18 mouse cellular contexts compared by ENCODE assay signal in genomic region chr7:74329004-74329403, GRCm38 (mm10).
A peak's percentile ranks its signal among the peaks of the same experiment; 100 is the strongest.
DNase-seq lines count a peak whose midpoint lies in the region; ATAC-seq lines count a peak whose summit lies in the region.
"Had no signal": no experiment of that assay in that cellular context is flagged by ENCODE, and none has a peak within 500 bp of the region (broad histone marks: within the 10 kb centered on the region; RNA-seq: fewer than 3 reads in every experiment).

No protein-coding gene starts in this region.

- intact Hi-C loops in heart, postnatal 14 days (cut with DNase I): no loop called here

- no peak overlapping the region for H3K4me3 ChIP-seq in limb, embryonic 10.5 days
- H3K4me3 ChIP-seq: embryonic facial prominence, embryonic 12.5 days; forebrain, embryonic 15.5 days; heart, embryonic 12.5 days; hindbrain, embryonic 12.5 days had no signal

- no peaks in the 10 kb centered on the region for H3K9me3 ChIP-seq in limb, embryonic 10.5 days (replicated peaks)
- H3K9me3 ChIP-seq: embryonic facial prominence, embryonic 12.5 days; forebrain, embryonic 15.5 days; heart, embryonic 12.5 days; hindbrain, embryonic 12.5 days had no signal

- no peaks in the 10 kb centered on the region for H3K36me3 ChIP-seq in limb, embryonic 10.5 days
- H3K36me3 ChIP-seq: embryonic facial prominence, embryonic 12.5 days; forebrain, embryonic 15.5 days; hindbrain, embryonic 12.5 days had no signal

- H3K27ac ChIP-seq in limb, embryonic 10.5 days: no peak overlapping the region
- H3K27ac ChIP-seq: embryonic facial prominence, embryonic 12.5 days; forebrain, embryonic 15.5 days; hindbrain, embryonic 12.5 days had no signal

- H3K4me1 ChIP-seq in limb, embryonic 10.5 days: peaks cover 25% of the 10 kb centered on the region

- DNase-seq in CD4-positive, CD25-positive, alpha-beta regulatory T cell, adult 2 months (ENCODE audit: low read depth, low spot score): peak; percentile 11
- DNase-seq in embryo, embryonic 10 days (ENCODE audit: low spot score): no peak
- no peak for DNase-seq in heart, postnatal 14 days
- no peak for DNase-seq in limb, embryonic 10.5 days (ENCODE audit: low spot score)
- DNase-seq: adrenal gland, adult 8-10 months; adrenal gland, postnatal 36 days; cerebellum, adult 2 months; cerebellum, postnatal 10 days; gastrocnemius, postnatal 10 days; heart, postnatal 36 days had no signal

- H3K27me3 ChIP-seq in limb, embryonic 10.5 days (ENCODE audit: low read depth, poor library complexity, severe bottlenecking): no peaks in the 10 kb centered on the region
- H3K27me3 ChIP-seq: embryonic facial prominence, embryonic 12.5 days; forebrain, embryonic 15.5 days; heart, embryonic 12.5 days; hindbrain, embryonic 12.5 days had no signal

- 76% methylated on average over 1 of the region's 1 CpGs for WGBS in limb, embryonic 10.5 days

- ATAC-seq in CD4-positive, CD25-positive, alpha-beta regulatory T cell, adult 4 months: peak; percentile 79
- peak; percentile 94 for ATAC-seq in common myeloid progenitor, adult 5-6 weeks (replicated peaks; ENCODE audit: low read depth, poor library complexity, severe bottlenecking)
- peak; percentile 87 for ATAC-seq in megakaryocyte, adult 5-6 weeks (ENCODE audit: poor library complexity, severe bottlenecking)
- ATAC-seq: forebrain, embryonic 15.5 days; hindbrain, embryonic 16.5 days had no signal
